In genomic region chr11:53745260-53745659, GRCm38 (mm10) we compare ENCODE assay signal across 1 mouse cellular context.
TF ChIP-seq lines count a peak whose summit lies in the region.

No protein-coding gene starts in this region.

TF ChIP-seq in MEL, 35 proteins besides CTCF, POLR2A, EP300 and RAD21:
- TF ChIP-seq ZNF384 (IDR thresholded peaks at IDR 0.05; ENCODE audit: low read depth, low read length) (peak; percentile 79), TCF12 (IDR thresholded peaks at IDR 0.05; ENCODE audit: low read depth, low read length) (no peak), SMC3 (IDR thresholded peaks at IDR 0.05; ENCODE audit: low read depth, low read length) (peak; percentile 60), ZC3H11A (IDR thresholded peaks at IDR 0.05; ENCODE audit: low read depth, low read length) (peak; percentile 56; the same call in 1 of the 2 replicates)
